In the genomic region with DNA sequence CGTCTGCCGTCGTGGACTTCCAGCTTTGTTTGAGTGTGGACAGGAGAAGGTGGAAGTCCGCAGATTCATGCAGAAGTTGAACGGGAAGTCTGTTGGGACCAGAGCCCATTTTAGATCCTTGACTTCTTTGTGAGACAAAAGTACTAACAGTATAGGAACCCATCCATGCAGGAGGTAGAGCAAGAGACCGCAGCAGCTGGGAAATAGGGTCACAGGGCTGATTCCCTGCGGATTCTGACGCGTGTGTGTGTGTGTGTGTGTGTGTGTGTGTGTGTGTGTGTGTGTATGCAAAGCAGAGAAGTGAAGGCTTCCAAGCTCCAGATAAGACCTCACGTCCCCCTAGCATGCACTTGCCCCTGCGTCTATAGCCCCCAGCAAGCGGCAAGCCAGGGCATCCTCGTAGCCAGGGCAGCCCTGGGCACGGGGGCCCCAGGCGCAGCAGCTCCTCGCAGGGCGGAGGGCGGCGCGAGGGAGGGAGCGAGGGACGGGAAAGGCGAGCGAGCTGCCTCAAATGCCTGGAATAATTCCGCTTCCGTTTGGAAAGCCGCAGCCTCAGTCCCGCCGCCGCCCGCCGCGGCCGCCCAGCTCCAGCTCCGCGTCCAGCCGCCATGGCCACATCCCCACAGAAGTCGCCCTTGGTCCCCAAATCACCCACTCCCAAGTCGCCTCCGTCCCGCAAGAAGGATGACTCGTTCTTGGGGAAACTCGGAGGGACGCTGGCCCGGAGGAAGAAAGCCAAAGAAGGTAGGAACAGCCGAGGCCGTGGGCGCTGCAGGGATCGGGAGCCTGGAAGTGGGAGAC, we compare ENCODE assay signal across 8 mouse cellular contexts. TPM values are rescaled to one million over a fixed set of nuclear protein-coding genes. Genes with fewer than 3 reads are reported as not detected.
DNase-seq lines count a peak whose midpoint lies in the region; ATAC-seq and TF ChIP-seq lines count a peak whose summit lies in the region.

A gene (plus strand): TSS at position 149 of the 801 bp plus-strand sequence.

- peak within 1 kb of the TSS; percentile 92 for H3K4me3 ChIP-seq in gastrocnemius, adult 2 months
- H3K4me3 ChIP-seq in hindbrain, embryonic 14.5 days (replicated peaks; ENCODE audit: low read length) = peak within 1 kb of the TSS; percentile 46
- peak within 1 kb of the TSS; percentile 75 for H3K4me3 ChIP-seq in left cerebral cortex, adult 2 months

- H3K9me3 ChIP-seq in hindbrain, embryonic 14.5 days (ENCODE audit: control insufficient read depth, low read length) = no peaks in the 10 kb centered on the region

- H3K9ac ChIP-seq in hindbrain, embryonic 14.5 days = peak within 1 kb of the TSS; percentile 69

- H3K27ac ChIP-seq in gastrocnemius, adult 2 months = peak within 1 kb of the TSS; percentile 96
- peak within 1 kb of the TSS; percentile 76 for H3K27ac ChIP-seq in hindbrain, embryonic 14.5 days
- H3K27ac ChIP-seq in left cerebral cortex, adult 2 months = peak within 1 kb of the TSS; percentile 72

- DNase-seq in adrenal gland, adult 18-20 months (ENCODE audit: low spot score in 2 of 2) = peak; percentile 74
- peak; percentile 64 to 68 for DNase-seq in cerebellum, postnatal 36 days
- peak; percentile 84 for DNase-seq in gastrocnemius, adult 2 months
- peak; percentile 62 for DNase-seq in hindbrain, embryonic 14.5 days (ENCODE audit: low spot score)
- peak; percentile 56 to 60 for DNase-seq in left cerebral cortex, adult 2 months (ENCODE audit: extremely low spot score in 1 of 2, low spot score in 2 of 2)
- peak; percentile 76 for DNase-seq in lung, postnatal 36 days
- DNase-seq in skeletal muscle tissue, adult 2 months (ENCODE audit: low read depth, low spot score) = peak; percentile 46
- no peak for DNase-seq in spleen, adult 12 weeks (ENCODE audit: low spot score)

- H3K4me2 ChIP-seq in hindbrain, embryonic 14.5 days (replicated peaks) = peak within 1 kb of the TSS; percentile 91

- peak; percentile 79 for ATAC-seq in hindbrain, embryonic 14.5 days (ENCODE audit: low FRiP score)

- H3K4me1 ChIP-seq in hindbrain, embryonic 14.5 days (replicated peaks; ENCODE audit: control insufficient read depth, insufficient read depth, low read length) = 0 out of 2 replicates have a peak, but pooled peaks cover 4% of the 10 kb centered on the region

- intact Hi-C loops in gastrocnemius, adult 2 months (cut with DNase I) = no loop called here
- intact Hi-C loops in left cerebral cortex, adult 2 months (cut with DNase I) = no loop called here

- no peaks in the 10 kb centered on the region for H3K36me3 ChIP-seq in hindbrain, embryonic 14.5 days (replicated peaks; ENCODE audit: control insufficient read depth, insufficient read depth)

- no peak for TF ChIP-seq CTCF in gastrocnemius, adult 2 months (IDR thresholded peaks at IDR 0.05)
- TF ChIP-seq CTCF in left cerebral cortex, adult 2 months (IDR thresholded peaks at IDR 0.05) = no peak

- 1% methylated on average over 47 of the region's 49 CpGs for WGBS in hindbrain, embryonic 14.5 days

- 0 out of 2 replicates have a peak, but pooled peaks cover 7% of the 10 kb centered on the region for H3K27me3 ChIP-seq in hindbrain, embryonic 14.5 days (ENCODE audit: control insufficient read depth, insufficient read depth, low read length)

RNA-seq across cellular contexts. Expression of the gene that starts here (rescaled TPM):
- total RNA-seq in adrenal gland, adult 18-20 months (2021) = 10 to 100 TPM; 81.0 to 83.7 TPM
- 10 to 100 TPM; 10.9 to 17.0 TPM for total RNA-seq in gastrocnemius, adult 2 months (2021)
- polyA plus RNA-seq in hindbrain, embryonic 14.5 days (2014; fragmentation: Nextera tagmentation; extraction: Ambion mirVana) = 28.1 and 28.8 TPM in 2 replicates
- total RNA-seq in left cerebral cortex, adult 2 months (2021) = 10 to 100 TPM; 52.8 to 57.2 TPM
